Mouse (Mus musculus) thymus, postnatal 10 days (tissue): ENCODE measurements around the gene Pdyn.

Source experiments
- DNase-seq, 2 experiments: peaks; one replicate each; pipeline ENCODE4 v3.0.0; 2021; ENCODE audit warnings: low spot score in 2 of 2

The Pdyn gene

GRCm38 (mm10) chr2:129699484-129700158 lies at the start of gene Pdyn:
Gene Pdyn, minus strand, starts transcription at chr2:129699844.
- DNase-seq, result no peak

- DNase-seq, result no peak
Measured at GRCm38 (mm10) chr2:129742016-129742415, 42.4 kb upstream of the Pdyn start.

GRCm38 (mm10) chr2:129740515-129740914 lies 40.9 kb upstream of the Pdyn start:
- no peak for DNase-seq

GRCm38 (mm10) chr2:129734031-129734430 lies 34.4 kb upstream of the Pdyn start:
- DNase-seq, result no peak

GRCm38 (mm10) chr2:129729681-129730080 lies 30.0 kb upstream of the Pdyn start:
- no peak for DNase-seq

- DNase-seq, result peak; percentile 6 to 35
Measured at GRCm38 (mm10) chr2:129715671-129716070, 16.0 kb upstream of the Pdyn start.

- DNase-seq, result no peak
Measured at GRCm38 (mm10) chr2:129713026-129713544, 13.4 kb upstream of the Pdyn start.

- DNase-seq, result peak; percentile 8 to 36
Measured at GRCm38 (mm10) chr2:129696059-129696458, 3.6 kb downstream of the Pdyn start.

GRCm38 (mm10) chr2:129694303-129694702 lies 5.3 kb downstream of the Pdyn start:
- no peak for DNase-seq

GRCm38 (mm10) chr2:129692694-129693093 lies 7.0 kb downstream of the Pdyn start:
- DNase-seq, result no peak

- no peak for DNase-seq
Measured at GRCm38 (mm10) chr2:129689694-129690093, 9.9 kb downstream of the Pdyn start.

- DNase-seq, result no peak
Measured at GRCm38 (mm10) chr2:129688036-129688625, 11.5 kb downstream of the Pdyn start.

GRCm38 (mm10) chr2:129686908-129687307 lies 12.7 kb downstream of the Pdyn start:
- DNase-seq, result no peak

GRCm38 (mm10) chr2:129684014-129684413 lies 15.6 kb downstream of the Pdyn start:
- DNase-seq, result no peak

GRCm38 (mm10) chr2:129680236-129680635 lies 19.4 kb downstream of the Pdyn start:
- DNase-seq, result no peak

- DNase-seq, result no peak
Measured at GRCm38 (mm10) chr2:129679066-129679465, 20.6 kb downstream of the Pdyn start.

GRCm38 (mm10) chr2:129677664-129678063 lies 22.0 kb downstream of the Pdyn start:
- no peak for DNase-seq

GRCm38 (mm10) chr2:129674935-129675634 lies 24.6 kb downstream of the Pdyn start:
- DNase-seq, result peak; percentile 58 to 86

- no peak for DNase-seq
Measured at GRCm38 (mm10) chr2:129671911-129672310, 27.7 kb downstream of the Pdyn start.

GRCm38 (mm10) chr2:129662484-129662883 lies 37.2 kb downstream of the Pdyn start:
- no peak for DNase-seq

- DNase-seq, result no peak
Measured at GRCm38 (mm10) chr2:129660020-129660419, 39.6 kb downstream of the Pdyn start.

- DNase-seq, result no peak
Measured at GRCm38 (mm10) chr2:129658796-129659195, 40.8 kb downstream of the Pdyn start.

- no peak for DNase-seq
Measured at GRCm38 (mm10) chr2:129655033-129655432, 44.6 kb downstream of the Pdyn start.
